Mouse (Mus musculus): ENCODE measurements around the gene Ankrd40.

Ankrd40 gene

DNA sequence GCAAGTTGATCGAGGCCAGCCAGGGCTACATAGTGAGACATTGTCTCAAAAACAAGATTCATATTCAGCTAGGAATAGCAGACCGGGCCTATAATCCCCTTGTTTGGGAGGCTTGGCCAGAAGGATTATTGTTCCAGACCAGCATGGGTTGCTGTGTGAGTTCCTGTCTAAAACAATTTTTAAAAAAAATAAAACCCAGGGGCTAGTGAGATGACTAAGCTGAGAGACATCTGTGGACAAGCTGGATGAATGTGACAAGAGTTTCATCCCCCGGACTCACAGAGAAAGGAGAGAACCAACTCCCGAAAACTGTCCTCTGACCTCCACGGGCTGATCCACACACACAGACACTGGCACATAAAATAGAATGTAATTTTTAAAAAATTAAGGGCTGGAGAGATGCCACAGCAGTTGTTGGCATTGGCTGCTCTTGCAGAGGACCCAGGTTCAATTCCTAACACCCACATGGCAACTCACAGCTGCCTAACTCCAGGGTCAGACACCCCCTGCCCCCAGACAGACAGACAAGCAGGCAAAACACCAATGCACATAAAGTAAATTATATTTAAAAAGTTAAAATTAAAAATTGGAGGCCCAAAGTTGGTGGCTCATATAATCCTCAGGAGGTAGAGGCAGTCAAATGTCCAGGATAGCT lies 4.4 kb upstream of the Ankrd40 start:
- DNase-seq, result no peak

DNA sequence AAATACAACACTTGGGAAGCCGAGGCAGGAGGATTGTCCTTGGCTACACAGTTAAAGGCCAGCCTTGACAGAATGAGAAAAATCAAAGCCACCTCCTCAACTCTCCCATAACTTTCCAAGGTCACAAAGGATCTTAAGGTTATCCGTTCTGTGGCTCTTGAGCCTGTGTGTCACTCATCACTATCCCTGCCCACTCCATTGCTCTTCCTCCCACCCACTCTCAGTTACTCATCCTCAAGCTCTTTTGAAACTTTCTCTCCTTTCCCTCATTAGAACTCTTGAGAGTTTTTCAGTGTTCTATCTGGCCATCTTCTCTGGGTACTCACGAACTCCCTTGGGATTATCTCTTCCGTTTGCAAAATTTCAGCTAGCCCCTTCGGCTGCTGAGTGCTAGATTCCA lies 3.2 kb upstream of the Ankrd40 start:
- no peak for DNase-seq

DNA sequence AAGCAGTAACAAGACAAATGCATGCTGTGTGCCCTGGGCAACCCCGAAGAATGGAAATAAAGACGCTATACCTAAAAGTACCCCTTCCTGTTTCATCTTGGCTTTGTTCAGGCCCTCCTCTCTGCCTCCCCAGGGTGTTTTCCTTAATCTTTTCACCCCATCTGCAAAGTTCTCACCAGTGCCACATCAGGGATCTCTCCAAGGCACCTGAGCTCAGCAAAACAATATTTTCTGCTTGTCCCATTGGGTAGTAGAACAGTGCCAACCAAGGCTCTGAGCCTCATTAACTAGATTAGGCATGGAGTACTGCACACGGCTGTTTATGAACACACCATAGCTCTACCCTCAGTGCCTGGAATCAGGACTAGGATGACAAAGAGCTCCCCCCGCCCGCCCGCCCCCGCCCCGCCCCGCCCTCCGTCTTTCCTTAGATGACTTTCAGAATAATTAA lies 815 bp upstream of the Ankrd40 start:
- DNase-seq, result peak in 1 of 2 experiments; percentile 27

DNA sequence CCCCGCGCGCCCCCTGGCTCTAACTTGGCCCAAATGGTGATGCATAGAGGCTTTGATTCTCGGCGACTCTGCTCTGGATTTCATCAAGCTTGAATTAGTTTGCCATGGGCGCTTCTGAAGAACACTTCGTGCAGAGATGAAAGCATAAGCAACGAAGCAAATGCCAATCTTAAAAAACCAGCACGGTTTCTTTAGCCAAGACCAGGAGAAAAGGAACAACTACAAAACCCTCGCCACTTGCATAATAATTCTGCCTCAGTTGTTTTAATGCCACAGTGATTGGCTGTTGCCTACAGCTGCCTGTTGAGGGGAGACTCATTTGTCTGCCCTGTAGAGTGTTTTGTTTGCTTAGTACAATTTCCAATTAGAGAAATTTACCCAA lies 834 bp downstream of the Ankrd40 start:
- DNase-seq, result no peak

DNA sequence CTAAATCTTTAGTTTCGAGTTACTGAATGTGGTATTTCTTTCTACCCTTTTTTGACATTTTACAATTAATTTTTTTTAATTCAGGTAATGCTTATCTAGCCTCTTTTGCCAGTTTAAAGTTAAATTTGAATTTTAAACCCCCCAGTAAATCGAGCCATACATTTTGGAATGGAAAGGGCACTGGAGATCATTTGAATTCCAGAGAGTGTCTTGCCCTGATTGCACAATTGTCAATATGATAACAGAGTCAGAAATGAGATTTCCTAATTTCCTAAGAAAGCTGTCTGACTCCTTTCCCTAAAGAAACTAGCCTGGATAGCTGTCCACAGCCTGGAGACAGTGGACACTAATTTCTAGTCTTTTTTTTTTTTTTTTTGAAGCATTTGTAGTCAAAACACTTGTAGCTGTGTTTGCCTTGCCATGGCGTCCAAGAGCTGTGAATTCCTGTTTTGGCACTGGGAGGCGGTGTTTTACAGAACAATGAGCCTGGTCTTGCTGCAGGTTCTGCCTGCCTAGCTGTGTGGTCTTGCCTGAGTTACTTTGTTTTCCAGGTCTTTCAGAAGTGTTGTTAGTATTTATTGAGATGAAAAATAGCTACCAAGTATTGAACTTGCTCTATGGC lies 1.6 kb downstream of the Ankrd40 start:
- DNase-seq, result peak; percentile 67 to 76

DNA sequence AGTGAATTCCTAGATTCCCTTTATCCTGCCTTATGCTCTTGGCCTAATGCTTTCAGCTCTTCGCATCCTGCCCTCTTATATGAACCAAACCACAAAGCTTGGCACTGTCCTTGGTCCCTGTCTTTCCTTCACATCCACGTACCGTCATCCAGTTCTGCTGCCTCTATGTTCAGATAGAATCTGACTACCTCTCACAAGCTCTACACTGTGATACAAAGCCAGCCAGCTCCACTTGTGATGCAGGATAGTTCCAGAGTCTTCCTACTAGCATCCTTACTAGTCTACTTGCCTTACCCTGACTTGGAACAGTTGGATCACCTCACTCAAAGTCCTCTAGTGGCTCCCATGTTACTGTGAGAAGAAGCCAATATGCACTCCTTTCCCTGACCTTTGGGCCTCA lies 2.4 kb downstream of the Ankrd40 start:
- no peak for DNase-seq

DNA sequence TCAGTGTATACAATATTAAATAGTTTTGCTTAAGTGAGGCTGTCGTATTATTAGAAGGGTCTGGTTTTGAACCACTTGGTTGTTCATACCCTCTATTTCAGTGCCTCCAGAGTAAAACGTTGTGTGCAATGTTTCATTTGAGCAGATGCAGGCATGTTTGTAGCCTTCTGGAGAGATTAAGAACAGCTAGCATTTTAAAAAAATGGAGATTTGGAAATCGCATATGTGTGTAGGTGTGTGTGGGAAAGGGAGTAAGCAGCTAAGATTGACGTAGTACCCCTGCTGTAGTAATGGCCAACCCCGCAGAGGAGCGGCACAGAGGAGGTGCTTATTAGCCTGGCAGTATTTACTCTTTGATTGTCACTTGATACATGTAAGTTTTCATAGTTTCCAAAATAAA lies 4.9 kb downstream of the Ankrd40 start:
- DNase-seq, result no peak

DNA sequence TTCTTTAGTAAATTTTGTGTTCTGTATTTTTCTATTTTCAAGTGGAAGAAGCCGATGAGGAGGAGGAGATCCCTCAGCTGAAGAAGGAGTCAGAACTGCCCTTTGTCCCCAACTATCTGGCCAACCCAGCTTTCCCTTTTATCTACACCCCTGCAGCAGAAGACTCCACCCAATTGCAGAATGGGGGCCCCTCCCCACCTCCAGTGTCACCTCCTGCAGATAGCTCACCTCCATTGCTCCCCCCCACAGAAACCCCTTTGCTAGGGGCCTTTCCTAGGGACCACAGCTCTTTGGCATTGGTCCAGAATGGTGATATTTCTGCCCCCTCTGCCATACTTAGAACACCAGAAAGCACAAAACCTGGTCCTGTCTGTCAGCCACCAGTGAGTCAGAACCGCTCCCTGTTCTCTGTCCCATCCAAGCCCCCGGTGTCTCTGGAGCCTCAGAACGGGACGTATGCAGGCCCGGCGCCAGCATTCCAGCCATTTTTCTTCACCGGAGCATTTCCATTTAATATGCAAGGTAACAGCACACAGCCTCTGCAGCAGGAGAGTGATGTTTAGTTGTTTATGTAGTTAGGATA lies 6.7 kb downstream of the Ankrd40 start:
- DNase-seq, result no peak

DNA sequence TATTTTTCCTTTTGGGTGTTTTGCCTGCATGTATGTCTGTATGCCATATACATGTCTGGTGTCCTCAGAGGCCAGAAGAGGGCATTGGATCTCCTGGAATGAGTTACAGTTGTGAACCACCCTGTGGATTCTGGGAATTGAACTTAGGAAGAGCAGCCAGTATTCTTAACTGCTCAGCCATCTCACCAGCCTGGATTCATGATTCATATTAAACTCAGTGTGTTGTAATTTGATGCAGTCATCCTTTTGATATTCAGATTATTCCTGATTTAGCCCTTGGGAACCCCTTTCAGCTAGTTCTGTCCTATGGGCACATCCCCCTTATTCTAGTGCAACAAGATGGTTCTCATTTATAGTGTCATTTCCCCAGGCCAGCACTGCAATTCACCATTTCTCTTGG lies 8.8 kb downstream of the Ankrd40 start:
- DNase-seq, result no peak

DNA sequence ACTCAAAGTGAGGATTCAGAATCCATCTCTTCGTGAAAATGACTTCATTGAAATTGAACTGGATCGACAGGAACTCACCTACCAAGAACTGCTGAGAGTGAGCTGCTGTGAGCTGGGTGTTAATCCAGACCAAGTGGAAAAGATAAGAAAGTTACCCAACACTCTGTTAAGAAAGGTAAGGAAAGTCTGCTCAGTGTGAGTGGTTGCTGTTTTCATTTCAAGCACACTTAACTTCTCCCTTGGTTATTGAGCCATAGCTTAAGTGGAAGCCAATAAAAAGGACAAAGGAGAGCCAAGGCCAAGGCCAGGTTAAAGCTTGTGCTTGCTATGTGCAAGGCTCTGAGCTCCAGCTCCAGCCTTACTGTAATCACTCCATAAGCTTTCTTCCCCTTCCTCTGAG lies 10.5 kb downstream of the Ankrd40 start:
- DNase-seq, result no peak

DNA sequence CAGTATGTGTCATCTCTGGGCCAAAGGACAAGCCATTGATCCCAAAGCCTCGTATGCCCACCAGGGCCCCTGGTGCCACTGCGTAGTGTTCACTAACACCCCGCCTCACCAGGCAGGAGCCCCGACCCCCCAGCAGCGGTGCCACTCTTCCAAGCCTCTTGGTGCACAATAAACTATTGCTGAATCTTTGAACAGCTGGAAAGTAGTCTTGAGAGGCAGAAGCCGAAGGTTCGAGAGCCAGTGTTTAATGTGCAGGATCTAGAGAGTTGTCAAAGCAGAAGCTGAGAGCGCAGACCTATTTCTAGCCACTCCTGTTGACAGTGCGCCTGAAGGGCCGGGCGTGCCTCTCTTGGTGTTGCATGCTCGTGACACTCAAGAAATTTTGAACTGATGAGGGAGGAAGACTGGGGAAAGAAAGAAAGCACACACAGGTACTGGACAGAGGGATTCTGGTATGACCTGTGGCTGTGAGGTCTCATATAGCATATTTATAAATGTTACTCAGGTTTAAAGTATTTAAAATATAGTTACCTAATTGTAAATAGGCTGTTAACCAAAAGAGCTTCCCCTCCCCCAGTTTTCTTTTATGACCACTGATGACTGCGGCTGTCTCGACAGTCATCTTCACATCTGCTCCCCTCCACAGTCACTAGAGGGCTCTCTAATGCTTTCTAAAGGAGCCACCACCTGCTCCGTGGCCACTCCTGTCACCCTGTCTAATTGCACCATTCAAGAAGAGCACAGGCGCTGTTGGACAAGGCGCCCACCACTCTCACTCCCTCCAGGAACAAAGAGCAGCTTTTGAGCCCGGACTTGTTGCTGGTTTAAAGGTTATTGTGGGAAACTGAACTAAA lies 12.2 kb downstream of the Ankrd40 start:
- peak; percentile 65 to 66 for DNase-seq

DNA sequence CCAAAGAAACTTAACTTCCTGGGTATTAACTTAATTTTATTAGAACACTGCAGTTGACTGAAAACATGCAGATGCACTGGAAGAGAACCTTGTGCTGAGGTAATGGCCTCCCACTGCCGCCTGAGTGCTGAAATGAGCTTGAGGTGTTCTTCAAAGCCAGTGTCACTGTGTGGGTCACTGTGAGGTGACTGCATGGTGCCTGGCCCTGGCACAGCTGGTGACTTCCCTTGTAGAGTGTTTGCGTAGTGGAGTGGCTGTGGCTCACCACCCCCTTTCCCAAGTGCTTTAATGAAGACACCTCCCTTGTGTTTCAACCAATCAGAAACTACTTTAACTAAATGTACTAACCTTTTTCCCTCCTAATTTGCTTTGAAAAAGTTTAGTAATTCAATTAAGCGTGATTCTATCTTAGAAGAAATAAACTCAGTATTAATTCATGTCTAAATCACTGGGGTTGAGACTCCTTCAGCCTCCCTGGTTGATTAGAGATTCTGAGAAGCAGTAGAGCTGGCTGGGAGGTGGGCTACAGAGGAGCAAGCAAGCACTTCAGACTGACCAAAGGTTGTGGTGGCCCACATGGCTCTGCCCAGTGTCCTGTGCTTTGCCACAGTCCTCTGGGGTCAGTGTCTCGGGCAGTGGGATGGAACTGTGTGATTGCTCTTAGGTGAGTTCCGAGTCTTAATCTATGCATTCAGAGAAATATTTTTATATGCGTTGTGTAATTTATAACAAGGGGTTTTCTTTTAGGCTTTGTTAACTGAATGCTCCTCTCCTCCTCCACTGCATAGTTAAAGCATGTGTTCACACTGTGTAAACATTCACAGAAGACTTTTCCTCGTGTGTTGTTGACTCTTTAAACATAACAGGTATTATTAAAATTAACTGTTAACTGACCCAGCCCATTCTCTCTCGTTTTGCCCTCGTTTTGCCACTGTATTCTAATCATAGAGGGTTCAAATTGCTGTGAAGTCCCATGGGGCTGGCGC lies 13.4 kb downstream of the Ankrd40 start:
- DNase-seq, result peak; percentile 28 to 71

DNA sequence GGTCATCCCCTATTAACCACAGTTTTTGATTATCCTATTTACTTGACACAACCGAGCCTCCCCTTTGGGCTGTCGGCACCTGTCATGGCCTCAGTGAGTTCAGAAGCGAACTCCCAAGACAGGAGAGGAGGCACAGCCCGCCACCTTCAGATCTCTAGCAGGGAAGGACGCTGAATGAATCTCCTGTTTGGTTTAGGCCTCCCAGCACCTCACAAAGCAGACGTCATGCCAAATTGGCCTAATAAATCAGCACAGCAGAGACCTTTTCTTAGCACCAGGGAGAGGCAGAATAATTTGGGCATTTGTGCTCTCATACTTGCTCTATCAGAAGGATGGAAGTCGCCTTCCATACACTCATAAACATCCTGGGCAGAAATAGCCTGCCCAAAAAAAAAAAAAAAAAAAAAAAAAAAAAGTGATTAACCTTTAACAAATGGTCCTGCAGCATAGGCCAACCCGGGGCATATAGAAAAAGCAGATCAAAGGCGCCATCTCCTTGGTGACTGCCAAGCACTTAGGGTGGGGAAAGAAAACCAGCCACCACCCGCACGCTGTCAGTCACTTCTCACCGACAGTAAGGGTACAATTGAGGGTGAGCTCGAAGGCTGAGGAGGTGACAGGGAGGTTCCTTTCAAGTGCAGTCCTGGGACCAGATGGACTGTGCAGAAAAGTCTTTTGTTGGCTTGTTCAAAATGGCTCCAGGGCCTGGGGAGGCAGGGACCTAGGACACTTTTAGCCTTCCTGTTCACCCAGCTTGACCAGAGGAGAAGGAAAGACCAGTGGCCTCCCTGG lies 14.5 kb downstream of the Ankrd40 start:
- no peak for DNase-seq

DNA sequence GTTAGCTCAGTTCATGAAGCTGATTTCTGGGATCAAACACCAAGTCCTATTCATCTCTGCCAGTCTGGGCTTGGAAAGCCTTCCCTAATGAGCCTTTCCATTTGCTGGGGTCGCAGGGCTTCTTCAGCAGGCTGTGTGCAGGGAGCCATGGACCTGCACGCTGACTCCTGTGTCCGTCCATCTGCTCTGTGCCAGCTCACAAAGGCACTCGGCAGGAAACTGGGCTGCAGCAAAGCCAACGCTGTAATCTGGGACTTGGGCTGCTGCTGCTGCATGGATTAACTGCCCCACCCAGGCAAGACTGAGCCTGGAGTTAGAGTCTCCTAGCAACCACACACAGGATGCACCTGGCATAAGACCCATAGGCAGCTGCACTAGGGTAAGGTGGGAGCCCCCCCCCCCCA lies 16.2 kb downstream of the Ankrd40 start:
- no peak for DNase-seq

DNA sequence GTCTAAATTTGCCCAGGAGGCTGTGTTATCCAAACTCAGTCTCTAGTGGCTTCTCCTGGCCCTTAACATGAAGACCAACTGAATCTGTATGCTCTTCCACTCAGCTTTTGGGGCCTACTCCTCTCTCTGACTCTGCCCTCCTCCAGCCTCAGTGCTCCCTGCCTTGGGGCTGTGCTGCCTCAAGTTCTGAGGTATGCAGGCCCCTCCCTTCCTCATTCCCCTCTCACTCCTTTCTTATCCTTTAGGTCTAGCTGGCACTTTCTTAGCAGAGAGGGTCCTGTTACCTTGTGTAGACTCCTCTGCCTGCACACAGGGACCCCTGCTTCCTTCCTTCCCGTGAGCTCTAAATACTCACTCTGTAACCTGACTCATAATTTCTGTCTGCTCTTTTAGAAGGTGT lies 16.7 kb downstream of the Ankrd40 start:
- no peak for DNase-seq

DNA sequence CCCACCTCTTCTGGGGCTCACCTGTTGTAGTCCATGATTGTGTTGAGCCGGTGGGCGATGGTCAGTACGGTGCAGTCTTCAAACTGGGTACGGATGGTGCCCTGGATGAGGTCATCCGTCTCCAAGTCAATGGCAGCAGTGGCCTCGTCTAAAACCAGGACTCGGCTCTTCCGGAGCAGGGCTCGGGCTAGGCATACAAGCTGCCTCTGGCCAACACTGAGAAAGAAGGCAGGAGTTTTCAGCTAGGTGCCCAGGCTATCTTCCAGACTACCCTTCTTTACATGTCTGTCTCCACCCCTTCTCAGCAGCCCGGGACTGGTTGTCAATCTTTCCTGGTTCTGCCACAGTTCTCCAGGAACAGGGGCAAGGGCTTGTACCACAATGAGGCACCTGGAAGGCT lies 18.1 kb downstream of the Ankrd40 start:
- DNase-seq, result no peak

DNA sequence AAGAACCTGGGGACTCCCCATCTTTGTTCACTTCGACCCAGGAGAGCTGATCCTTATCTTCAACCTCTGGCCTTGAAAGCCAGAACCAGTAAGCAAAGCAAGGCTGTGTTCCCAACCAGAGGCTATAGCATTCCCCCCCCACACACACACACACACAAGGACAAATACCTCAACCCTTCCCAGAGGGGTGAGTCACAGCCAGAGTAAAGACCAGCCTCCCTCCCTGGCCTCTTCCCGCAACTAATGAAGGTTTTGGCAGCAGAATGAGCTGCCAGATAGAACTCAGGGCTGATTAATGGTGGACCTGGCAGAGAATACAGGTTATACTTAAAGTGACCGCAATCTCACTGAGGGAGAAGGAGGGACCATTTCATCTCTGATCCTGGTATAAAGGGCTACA lies 18.8 kb downstream of the Ankrd40 start:
- DNase-seq, result no peak

DNA sequence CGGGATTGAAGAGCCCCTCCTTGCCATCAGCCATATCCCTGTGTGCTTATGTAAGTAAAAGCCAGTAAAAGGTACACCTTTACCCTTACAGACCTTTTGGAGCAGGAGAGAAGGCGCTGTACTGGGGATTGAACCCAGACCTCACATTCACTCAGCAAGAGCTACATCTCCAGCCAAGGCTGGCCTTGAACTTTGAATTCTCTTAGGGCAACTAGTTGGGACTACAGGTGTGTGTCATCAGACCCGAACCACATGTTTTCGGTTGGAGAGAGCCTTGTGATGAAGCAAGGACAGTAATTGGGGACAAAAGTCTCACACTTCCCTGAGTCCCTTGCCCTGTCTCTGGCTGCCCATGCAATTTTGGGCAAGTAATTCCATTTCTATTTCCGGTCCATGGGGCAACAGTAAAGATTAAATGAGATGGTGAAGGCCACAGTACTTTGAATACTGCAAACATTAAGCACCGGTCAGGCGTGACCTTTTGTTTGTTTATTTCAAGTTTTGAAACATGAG lies 19.3 kb downstream of the Ankrd40 start:
- DNase-seq, result no peak

DNA sequence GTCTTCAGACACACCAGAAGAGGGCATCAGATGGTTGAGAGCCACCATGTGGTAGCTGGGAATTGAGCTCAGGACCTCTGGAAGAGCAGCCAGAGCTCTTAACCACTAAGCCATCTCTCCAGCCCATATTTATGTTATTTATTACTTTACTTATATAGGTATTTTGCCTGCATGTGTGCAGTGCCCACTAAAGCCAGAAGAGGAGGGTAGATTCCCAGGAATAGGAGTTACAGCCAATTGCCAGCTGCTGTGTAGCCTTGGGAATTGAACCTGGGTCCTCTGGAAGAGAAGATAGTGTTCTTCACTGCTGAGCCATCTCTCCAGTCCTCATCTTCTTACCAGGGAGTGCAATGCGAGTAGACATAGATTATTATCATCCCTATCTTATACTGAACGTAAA lies 22.0 kb downstream of the Ankrd40 start:
- no peak for DNase-seq

DNA sequence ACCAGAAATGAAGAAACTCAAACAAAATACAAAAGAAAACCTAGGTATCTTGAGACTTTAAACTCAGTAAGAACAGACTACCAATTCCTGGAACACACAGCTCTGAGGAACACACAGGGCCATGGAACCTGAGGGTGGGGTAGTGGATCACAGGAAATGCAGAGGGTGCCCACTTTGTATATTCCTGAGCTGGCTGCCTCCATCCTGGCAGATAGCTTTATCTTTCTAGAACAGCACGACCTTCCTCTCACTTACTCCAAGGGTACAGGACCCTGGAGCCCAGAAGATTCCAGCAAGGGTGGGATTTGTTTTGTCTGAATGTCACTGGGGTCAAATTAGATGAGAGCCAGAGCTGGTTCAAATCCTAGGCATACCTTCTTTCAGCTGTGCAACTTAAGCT lies 22.5 kb downstream of the Ankrd40 start:
- DNase-seq, result no peak

DNA sequence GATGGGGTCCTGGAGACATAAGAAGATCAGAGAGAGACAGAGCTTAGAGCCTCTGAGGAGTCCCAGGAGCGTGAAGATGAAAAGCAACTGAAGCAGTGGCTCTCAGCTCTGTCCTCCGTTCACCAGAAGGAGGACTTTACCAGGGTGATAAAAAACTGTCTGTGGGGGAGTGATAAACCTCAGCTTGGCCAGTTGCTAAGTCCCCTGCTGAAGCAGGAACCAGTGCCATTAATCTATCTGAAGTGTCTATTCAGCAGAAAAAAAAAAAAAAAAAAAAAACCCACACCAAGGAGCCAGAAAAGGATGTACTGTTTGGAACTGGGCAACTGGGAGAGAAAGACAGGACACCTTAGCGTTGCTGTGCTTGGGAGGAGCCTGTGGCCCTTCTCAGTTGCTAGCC lies 23.3 kb downstream of the Ankrd40 start:
- DNase-seq, result no peak

Measured in kidney, postnatal 25 days (tissue).